Mouse (Mus musculus): ENCODE results near the gene Prkaa1. TPM values are rescaled to one million over a fixed set of nuclear protein-coding genes. Genes with fewer than 3 reads are reported as not detected.

Gene Prkaa1
- polyA plus RNA-seq, 1 experiment, result 20.6 TPM

- 65% methylated on average over 3 of the region's 3 CpGs for WGBS
These were observed 9.5 kb upstream of the Prkaa1 start for GRCm38 (mm10) chr15:5134179-5134578.

DNA sequence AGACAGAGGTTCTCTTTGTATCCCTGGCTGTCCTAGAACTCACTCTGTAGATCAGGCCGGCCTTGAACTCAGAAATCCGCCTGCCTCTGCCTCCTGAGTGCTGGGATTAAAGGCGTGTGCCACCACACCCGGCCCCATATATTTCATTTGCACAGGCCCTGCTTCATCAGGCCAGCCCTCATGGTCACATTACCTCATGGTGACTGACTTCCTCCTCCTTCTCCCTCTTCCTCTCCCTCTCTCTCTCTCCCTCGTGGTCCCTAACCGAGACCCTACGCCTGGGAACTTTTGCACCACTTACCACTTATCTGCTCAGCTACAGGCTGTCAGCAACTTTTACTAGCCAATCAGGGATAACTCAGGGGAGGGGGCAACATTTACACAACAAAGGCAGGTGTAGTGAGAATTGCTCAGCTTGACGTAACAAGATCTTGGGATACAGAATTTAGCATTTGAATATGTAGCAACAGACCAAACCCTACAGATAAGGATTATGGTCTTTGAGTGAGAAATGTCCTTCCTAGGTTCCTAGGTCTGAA is 8.6 kb upstream of the Prkaa1 start:
- no peak for DNase-seq
- WGBS, result 83% methylated on average over 8 of the region's 8 CpGs
- H3K27me3 ChIP-seq (ENCODE audit: control insufficient read depth, insufficient read depth, low read length), result no peaks in the 10 kb centered on the region
- no peaks in the 10 kb centered on the region for H3K4me1 ChIP-seq (ENCODE audit: control insufficient read depth, insufficient read depth, low read length)
- no peak overlapping the region for H3K4me3 ChIP-seq (replicated peaks; ENCODE audit: insufficient read depth, low read depth, low read length)
- TF ChIP-seq POLR2A (IDR thresholded peaks at IDR 0.05; ENCODE audit: borderline replicate concordance, insufficient read depth, low read length) (no peak), CTCF (IDR thresholded peaks at IDR 0.05; ENCODE audit: borderline replicate concordance, insufficient read depth, low read depth, low read length) (no peak)
- no peak overlapping the region for H3K27ac ChIP-seq (ENCODE audit: insufficient read depth, low read length)

More at GRCm38 (mm10) chr15:5134179-5134578, 9.5 kb upstream of the Prkaa1 start:
- Histone ChIP-seq H3K27me3 (ENCODE audit: control insufficient read depth, insufficient read depth, low read length) (no peaks in the 10 kb centered on the region), H3K4me1 (ENCODE audit: control insufficient read depth, insufficient read depth, low read length) (no peaks in the 10 kb centered on the region), H3K4me3 (replicated peaks; ENCODE audit: insufficient read depth, low read depth, low read length) (no peak overlapping the region), H3K27ac (ENCODE audit: insufficient read depth, low read length) (no peak overlapping the region)
- no peak for DNase-seq
- TF ChIP-seq POLR2A (IDR thresholded peaks at IDR 0.05; ENCODE audit: borderline replicate concordance, insufficient read depth, low read length) (no peak), CTCF (IDR thresholded peaks at IDR 0.05; ENCODE audit: borderline replicate concordance, insufficient read depth, low read depth, low read length) (no peak)

DNA sequence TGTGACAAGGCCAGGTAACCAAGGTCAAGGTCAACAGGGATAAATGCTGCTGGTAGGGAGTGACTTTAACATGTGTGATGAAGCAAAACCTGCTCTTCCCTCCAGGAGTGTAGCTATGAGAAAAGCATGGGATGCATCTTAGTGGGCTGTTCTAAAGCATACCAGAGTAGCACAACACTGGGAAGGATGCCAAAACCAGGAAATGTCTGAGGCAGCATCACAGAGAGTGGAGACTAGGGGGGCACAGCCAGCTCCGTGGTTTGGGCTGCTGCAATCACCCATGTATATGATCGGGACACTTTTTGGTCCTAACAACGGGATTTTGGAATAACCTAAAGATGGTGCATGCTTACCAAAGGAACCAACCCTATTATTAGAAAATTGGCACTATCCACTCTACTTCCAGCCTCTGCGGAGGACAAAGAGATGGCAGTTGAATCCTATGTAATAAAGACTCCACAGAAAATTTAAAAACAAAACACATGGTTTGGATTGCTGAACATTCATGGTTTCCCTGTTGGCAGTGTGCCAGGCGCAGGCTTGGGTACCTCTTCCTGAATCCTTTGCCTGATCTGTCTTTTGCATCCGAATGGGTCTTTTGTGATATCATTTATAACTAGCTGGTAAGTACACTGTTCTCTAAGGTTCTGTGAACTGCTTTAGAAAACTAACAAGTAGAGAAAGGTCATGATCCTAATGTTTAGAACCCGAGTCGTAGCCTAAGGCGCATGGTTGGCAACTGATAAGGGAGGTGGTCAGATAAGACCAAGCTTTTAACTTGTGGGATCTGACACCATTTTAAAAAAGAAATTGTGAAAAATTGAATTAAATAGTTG is 5.4 kb upstream of the Prkaa1 start:
- 61% methylated on average over 9 of the region's 9 CpGs for WGBS
- H3K27ac ChIP-seq (ENCODE audit: insufficient read depth, low read length), result no peak overlapping the region
- H3K27me3 ChIP-seq (ENCODE audit: control insufficient read depth, insufficient read depth, low read length), result no peaks in the 10 kb centered on the region
- H3K4me3 ChIP-seq (replicated peaks; ENCODE audit: insufficient read depth, low read depth, low read length), result no peak overlapping the region
- DNase-seq, result no peak
- TF ChIP-seq CTCF (IDR thresholded peaks at IDR 0.05; ENCODE audit: borderline replicate concordance, insufficient read depth, low read depth, low read length), result no peak
- TF ChIP-seq POLR2A (IDR thresholded peaks at IDR 0.05; ENCODE audit: borderline replicate concordance, insufficient read depth, low read length), result no peak
- no peaks in the 10 kb centered on the region for H3K4me1 ChIP-seq (ENCODE audit: control insufficient read depth, insufficient read depth, low read length)

GRCm38 (mm10) chr15:5139366-5139765 is 4.3 kb upstream of the Prkaa1 start:
- WGBS, result 88% methylated on average over 2 of the region's 2 CpGs
- TF ChIP-seq CTCF (IDR thresholded peaks at IDR 0.05; ENCODE audit: borderline replicate concordance, insufficient read depth, low read depth, low read length) (no peak), POLR2A (IDR thresholded peaks at IDR 0.05; ENCODE audit: borderline replicate concordance, insufficient read depth, low read length) (no peak)
- Histone ChIP-seq H3K4me3 (replicated peaks; ENCODE audit: insufficient read depth, low read depth, low read length) (no peak overlapping the region), H3K4me1 (ENCODE audit: control insufficient read depth, insufficient read depth, low read length) (no peaks in the 10 kb centered on the region), H3K27ac (ENCODE audit: insufficient read depth, low read length) (no peak overlapping the region), H3K27me3 (ENCODE audit: control insufficient read depth, insufficient read depth, low read length) (no peaks in the 10 kb centered on the region)
- DNase-seq, result no peak

DNA sequence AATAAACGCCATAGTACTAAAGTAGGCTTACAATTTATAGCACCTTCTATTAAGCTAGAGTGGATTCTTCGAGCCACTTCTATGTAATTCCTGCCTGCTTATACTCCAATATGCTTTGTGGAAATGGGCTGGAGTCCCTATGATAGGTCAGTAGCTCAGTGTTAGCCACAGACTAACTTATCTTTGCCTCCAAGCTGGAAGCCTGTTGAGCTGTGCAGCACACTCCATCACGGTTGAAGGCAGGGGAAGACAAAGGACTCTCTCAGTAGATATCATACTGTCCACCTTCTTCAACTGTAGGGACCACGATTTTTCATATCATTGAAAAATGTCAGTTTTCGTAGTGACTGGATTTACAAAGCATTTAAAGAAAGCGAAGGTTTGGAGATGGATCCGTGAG is 3.8 kb upstream of the Prkaa1 start:
- Histone ChIP-seq H3K4me1 (ENCODE audit: control insufficient read depth, insufficient read depth, low read length) (no peaks in the 10 kb centered on the region), H3K4me3 (replicated peaks; ENCODE audit: insufficient read depth, low read depth, low read length) (no peak overlapping the region), H3K27me3 (ENCODE audit: control insufficient read depth, insufficient read depth, low read length) (no peaks in the 10 kb centered on the region), H3K27ac (ENCODE audit: insufficient read depth, low read length) (no peak overlapping the region)
- TF ChIP-seq POLR2A (IDR thresholded peaks at IDR 0.05; ENCODE audit: borderline replicate concordance, insufficient read depth, low read length) (no peak), CTCF (IDR thresholded peaks at IDR 0.05; ENCODE audit: borderline replicate concordance, insufficient read depth, low read depth, low read length) (no peak)
- no peak for DNase-seq
- WGBS, result 88% methylated on average over 7 of the region's 7 CpGs

DNA sequence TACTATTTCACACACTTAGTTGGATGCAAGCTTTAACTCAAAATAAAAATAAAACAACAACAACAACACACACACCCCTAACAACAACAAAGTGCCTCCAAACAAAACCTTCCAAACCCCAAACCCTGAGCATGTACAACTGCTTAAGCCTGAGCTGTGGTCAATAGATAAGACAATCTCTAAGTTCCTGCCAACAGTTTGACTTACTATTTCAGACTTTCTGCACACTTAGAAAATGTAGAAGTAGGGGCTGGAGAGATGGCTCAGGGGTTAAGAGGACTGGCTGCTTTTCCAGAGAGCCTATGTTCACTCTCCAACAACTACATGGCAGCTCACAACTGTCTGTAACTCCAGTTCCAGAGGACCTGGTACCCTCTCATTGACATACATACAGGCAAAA is 3.3 kb upstream of the Prkaa1 start:
- H3K27ac ChIP-seq (ENCODE audit: insufficient read depth, low read length), result no peak overlapping the region
- H3K4me1 ChIP-seq (ENCODE audit: control insufficient read depth, insufficient read depth, low read length), result peaks cover 1% of the 10 kb centered on the region; the same call in 1 of the 2 replicates
- DNase-seq, result no peak
- no peak for TF ChIP-seq POLR2A (IDR thresholded peaks at IDR 0.05; ENCODE audit: borderline replicate concordance, insufficient read depth, low read length)
- no peak for TF ChIP-seq CTCF (IDR thresholded peaks at IDR 0.05; ENCODE audit: borderline replicate concordance, insufficient read depth, low read depth, low read length)
- H3K4me3 ChIP-seq (replicated peaks; ENCODE audit: insufficient read depth, low read depth, low read length), result no peak overlapping the region
- H3K27me3 ChIP-seq (ENCODE audit: control insufficient read depth, insufficient read depth, low read length), result no peaks in the 10 kb centered on the region

DNA sequence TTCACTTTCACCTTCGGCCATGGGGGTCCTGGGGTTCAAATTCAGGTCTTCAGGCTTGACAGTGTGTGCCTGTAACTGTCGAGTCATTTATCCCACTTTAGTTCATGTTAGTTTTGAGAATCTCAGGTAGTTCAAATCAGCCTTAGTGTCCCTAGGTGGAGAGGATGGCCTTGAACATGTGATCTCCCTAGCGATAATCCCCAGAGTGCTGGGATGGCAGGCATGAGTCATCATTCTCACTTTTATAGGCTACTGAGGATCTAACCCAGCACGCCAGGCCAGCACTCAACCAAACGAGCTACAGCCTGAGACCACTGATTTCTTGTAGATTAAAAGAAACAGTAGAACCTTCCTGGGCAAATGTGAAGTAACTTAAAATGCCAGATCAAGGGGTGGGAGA is 1.6 kb upstream of the Prkaa1 start:
- no peak for DNase-seq
- no peaks in the 10 kb centered on the region for H3K27me3 ChIP-seq (ENCODE audit: control insufficient read depth, insufficient read depth, low read length)
- TF ChIP-seq CTCF (IDR thresholded peaks at IDR 0.05; ENCODE audit: borderline replicate concordance, insufficient read depth, low read depth, low read length) (no peak), POLR2A (IDR thresholded peaks at IDR 0.05; ENCODE audit: borderline replicate concordance, insufficient read depth, low read length) (no peak)
- no peak overlapping the region for H3K27ac ChIP-seq (ENCODE audit: insufficient read depth, low read length)
- no peak overlapping the region for H3K4me3 ChIP-seq (replicated peaks; ENCODE audit: insufficient read depth, low read depth, low read length)
- WGBS, result 63% methylated on average over 5 of the region's 5 CpGs
- H3K4me1 ChIP-seq (ENCODE audit: control insufficient read depth, insufficient read depth, low read length), result peaks cover 3% of the 10 kb centered on the region; the same call in 1 of the 2 replicates

DNA sequence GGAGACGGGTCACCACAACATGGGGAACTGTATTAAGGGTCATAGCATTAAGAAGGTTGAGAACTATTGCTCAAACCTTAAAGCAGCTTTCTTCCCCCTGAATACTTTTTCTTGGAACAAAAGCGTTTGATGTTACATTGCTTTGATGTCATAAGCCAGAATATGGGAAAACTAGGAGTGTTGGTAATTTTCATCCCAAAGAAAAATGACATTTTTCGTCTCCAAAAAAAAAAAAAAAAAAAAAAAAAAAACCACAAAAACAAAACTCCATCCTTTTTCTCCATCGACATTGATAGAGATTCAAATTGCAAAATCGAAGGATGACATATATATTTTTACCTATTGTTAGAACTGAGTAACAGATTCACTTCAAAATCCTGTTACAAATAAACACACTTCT is 947 bp upstream of the Prkaa1 start:
- TF ChIP-seq CTCF (IDR thresholded peaks at IDR 0.05; ENCODE audit: borderline replicate concordance, insufficient read depth, low read depth, low read length), result no peak
- no peak for TF ChIP-seq POLR2A (IDR thresholded peaks at IDR 0.05; ENCODE audit: borderline replicate concordance, insufficient read depth, low read length)
- Histone ChIP-seq H3K4me1 (ENCODE audit: control insufficient read depth, insufficient read depth, low read length) (peaks cover 3% of the 10 kb centered on the region; the same call in 1 of the 2 replicates), H3K27ac (ENCODE audit: insufficient read depth, low read length) (no peak overlapping the region), H3K4me3 (replicated peaks; ENCODE audit: insufficient read depth, low read depth, low read length) (no peak overlapping the region), H3K27me3 (ENCODE audit: control insufficient read depth, insufficient read depth, low read length) (no peaks in the 10 kb centered on the region)
- DNase-seq, result no peak
- 66% methylated on average over 5 of the region's 5 CpGs for WGBS
